Mouse (Mus musculus) gonadal fat pad, adult 2 months (tissue): ENCODE measurements at regions not wholly inside any gene's neighbourhood (a gene's known extent, or its start where the extent isn't known, plus 50 kb on each side); places are given as distances from the start of the nearest gene placed in this dataset.

Experiments used
- DNase-seq: peaks from one replicate; pipeline ENCODE4 v3.0.0-alpha.2; 2012; ENCODE audit warnings: low read depth

DNA sequence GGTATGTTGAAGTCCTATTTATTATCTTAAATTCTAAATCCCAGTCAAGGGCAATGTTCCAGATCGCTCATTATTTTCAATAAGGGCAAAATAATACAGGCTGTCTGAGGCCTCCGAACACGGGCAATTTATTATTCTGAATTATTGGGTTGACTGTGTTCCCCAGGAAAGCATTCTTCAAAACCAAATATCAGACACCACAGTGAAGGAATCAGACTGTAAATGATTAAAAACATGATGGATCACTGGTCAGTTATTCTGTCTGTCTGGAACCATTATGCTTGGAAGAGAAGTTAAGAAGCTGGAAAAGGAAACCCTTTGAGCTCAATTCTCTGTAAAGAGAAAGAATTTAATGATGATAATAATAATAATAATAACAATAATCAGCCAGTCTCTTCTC is 417.4 kb upstream of the Dcn start:
- DNase-seq = no peak

DNA sequence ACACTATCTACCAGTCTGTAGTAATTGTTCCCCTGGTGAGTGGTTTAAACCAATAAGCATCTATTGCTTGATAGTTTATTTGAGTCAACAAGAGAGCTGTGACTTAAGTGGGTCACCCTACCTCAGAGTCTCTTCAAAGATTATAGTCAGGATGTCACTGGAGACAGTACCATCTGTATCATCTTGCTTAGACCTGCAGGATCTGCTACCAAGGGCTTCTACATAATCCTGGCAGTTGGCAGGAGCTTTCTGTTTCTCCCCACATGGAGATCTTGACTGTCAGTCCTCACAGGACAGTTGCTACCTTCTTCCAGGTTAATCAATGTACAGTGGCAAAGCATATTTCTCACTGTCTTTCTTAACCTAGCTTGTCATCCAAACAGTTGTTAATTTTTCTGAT is 414.9 kb upstream of the Dcn start:
- no peak for DNase-seq

DNA sequence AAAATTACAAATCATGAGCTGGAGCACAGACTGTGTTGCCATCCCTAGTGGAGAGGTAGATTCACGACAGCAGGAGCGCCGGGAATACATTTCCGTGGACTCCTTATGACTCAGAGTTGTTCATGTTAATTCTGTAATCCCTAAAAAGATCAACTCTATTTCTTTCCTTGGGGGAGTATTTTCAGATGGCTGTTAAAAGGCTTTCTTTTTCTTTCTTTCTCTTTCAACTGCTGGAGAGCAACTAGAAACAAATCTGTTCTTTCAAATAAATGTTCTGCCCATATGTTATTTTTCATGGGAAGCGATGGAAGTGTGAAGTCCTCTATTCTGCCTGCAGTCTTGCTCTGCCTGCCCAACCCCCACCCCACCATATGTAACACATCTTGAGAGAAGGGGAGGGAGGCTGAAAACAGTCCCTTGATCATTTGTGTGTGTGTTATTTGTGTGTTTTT is 401.4 kb upstream of the Dcn start:
- no peak for DNase-seq

DNA sequence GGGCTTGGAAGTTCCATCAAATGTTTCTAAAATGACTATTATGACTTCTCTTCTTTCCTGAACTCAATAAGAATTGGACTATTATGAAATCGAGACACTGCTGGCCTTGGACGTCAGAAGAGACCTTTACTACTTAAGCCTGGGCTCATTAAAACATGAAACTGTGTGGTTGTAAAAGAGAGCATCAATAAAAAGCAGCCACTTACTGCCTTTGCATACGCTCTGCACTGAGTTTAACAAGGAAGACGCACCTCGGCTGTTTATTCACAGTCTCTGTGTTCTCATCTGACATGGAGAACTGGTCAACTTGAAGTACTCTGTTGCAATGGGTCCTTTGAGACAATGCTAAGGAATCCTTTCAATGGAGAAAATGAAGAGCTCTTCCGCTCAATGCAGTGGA is 399.8 kb upstream of the Dcn start:
- DNase-seq = no peak

DNA sequence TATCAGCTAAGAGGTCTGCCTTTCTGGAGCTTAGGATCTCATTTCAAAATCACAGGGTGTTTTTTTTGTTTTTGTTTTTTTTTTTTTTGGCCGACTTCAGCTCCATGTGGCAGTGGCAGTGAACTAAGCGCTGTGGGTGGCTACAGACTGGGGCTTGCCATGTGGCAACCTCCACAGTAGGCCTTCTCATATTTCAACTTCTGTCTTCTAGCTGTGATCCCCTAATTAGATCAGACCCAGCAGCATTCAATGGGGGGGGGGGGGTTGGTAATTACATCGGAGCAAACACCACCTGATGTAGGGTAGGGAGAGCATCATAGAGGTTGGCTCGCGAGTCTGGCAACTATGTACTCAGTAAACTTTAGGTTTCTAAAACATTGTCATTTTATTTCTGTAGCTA is 392.1 kb upstream of the Dcn start:
- no peak for DNase-seq

DNA sequence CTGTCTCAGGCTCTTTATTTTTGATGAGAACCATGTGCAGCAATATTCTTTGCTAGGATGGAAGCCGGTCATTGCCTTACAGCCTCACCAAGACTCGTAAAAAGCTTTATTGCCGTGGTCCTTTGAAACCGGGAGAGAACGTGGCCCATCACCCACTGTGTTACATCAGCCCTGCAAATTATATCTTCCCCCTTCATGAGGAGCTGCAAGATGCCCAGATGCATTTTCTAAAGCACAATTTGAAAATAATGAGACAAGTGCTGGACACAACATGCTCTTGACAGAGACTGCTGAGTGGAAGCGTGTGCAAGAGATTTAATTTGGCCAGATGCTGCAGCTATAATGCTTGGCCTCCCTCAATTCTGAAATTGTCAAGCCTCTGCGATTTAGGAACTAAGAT is 389.2 kb upstream of the Dcn start:
- no peak for DNase-seq

DNA sequence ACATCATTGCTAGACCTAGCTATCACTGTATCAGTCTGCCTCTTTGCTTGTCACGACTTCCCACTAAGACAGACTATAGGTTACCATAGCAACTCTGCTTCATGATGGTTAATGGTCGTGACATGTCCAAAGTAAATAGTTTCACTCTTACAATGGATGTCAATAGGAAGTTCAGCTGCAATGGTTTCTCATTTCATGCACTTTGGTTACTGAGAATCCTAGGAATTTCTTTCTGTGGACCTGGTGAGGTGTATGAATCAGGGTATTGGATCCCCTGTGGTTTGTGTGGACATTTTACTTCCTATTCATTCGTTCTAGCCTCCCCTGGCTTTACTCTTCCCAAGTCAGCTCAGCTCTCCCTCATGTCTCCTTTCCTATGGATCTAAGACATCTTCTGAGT is 385.5 kb upstream of the Dcn start:
- no peak for DNase-seq

DNA sequence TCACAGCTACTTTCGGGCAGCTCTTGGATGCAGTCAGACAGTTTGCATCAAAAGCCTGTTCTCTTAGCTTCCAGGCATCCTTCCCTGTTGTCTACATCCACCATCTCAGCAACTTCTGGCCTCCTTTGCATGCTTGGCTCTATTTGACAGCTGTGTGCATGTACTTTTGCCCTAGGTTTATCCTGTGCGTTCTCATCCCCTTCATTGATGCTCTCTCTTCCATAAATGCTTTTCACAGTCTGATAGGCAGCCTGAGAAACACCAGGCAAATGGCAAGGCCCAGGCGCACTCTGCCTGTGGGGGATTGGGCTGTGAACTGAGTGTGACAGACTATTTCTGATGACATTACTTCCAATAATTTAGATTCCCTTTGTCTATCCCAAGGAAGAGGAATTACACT is 364.9 kb upstream of the Dcn start:
- DNase-seq = no peak

DNA sequence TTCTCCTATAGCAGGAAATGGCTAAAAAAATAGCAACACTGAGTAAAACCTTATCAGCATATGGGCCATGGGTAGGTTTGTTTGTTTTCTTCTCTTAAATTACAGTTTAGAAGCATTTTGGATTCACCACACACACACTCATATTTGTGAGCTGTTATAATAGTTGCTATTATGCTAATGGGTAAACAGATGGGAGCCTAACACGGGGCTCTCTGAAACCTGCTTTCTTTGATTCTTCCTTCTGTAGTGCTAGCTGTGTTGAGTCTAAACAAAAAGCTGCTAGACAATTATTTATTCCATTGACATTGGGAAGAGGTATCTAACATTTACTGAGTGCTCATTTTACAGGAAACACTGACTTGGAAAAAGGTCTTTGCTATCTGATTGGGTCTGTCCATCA is 356.7 kb upstream of the Dcn start:
- no peak for DNase-seq

DNA sequence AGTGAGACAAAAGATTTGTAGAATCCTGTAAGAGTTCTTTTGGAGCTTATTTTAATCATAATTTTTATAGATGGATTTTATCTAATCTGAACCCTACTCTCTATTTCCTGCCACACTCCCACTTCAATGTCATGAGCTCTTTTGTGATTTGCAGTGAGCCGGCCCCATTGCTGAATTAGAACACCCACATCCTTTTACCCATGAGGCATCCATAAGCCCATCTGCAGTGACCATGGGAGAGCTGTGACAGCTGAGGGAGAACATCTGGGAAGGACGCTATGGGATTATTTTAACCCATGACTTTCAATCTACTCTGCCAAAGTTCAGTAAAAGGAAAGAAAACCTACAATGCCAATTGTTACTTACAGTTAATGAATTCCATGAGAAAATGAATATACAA is 337.8 kb upstream of the Dcn start:
- no peak for DNase-seq

DNA sequence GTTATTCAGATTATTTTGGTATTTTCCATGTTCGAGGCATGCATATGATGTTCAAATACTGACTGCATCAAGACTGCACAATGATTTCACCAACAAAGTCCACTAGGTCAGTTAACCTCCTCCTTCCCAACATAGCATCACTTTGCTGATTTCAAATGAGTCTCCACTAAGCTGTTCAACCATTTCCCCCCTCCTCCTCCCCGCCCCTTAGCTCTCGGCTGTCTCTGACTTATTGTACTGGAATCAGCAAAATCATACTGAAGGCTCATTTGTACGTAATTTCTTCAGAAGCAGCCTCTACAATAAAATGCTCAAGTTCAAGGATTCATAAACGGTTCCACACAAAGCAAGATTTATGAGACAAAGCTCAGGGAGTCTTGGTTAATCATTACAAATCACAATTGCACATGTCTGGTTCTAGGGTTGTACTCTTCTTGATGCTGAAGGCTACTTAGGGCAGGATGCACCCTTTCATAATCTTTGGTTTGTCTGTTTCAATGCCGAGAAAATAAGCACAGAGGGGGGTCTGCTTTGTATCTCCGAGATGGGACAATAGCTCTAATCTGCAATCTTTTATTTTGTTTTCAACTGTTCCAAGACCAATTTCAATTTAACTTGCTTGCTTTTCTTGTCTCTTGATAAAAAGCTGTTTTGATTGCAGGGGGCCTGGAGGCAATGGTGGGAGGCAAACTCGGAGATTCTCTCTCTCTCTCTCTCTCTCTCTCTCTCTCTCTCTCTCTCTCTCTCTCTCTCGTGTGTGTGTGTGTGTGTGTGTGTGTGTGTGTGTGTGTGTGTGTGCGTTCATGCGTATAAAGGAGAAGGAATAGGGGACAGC is 320.6 kb upstream of the Dcn start:
- DNase-seq = no peak

DNA sequence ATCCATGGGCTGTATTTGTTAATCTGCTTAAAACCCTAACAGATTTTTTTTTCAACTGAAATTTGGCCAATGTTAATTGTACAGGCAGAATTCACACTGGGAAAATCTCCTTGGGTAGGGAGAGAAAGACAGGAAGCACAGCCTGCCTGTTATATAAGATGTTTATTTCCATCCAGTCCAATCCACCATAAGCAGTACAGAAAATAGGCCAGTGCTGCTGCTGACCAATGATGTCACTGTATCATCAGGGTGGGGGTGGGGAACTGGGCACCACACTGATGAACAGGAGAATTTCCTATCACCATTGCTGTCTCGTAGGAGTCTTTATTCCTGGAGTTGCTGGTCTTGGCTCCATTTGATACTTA is 320.0 kb upstream of the Dcn start:
- DNase-seq = no peak

DNA sequence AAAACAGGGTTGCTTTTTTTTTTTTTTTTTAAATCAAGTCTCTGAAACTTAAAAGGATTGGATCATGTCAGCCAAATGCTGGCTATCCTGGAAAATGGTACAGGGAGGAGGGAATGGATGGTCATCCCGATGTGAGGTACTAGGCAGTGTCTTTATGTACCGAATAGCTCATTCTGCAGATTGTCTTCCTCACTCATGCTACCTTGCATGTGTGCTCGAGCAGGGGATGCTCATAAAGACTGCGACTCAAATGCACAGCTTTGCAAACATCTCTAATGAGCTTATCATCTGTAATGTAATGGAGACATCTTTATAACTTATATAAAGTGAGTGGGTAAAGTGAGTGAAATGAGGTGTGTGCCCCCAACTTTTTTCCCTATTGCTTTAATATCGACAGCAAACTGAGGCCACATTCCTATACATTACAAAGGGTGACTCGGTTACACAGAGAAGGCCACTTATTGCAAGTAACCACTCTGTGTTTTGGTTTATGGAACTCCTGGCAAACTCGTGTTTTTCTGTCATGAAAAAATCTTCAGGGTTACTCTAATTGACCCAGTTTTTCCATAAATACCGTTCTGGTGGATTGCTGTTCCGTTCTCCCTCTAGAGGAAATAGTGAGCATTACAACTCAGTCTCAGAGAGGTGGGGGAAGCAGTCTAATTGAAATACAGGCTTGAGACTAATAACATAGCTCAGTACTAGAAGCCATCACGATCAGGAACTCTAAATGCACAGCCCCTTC is 319.4 kb upstream of the Dcn start:
- peak; percentile 1 for DNase-seq

DNA sequence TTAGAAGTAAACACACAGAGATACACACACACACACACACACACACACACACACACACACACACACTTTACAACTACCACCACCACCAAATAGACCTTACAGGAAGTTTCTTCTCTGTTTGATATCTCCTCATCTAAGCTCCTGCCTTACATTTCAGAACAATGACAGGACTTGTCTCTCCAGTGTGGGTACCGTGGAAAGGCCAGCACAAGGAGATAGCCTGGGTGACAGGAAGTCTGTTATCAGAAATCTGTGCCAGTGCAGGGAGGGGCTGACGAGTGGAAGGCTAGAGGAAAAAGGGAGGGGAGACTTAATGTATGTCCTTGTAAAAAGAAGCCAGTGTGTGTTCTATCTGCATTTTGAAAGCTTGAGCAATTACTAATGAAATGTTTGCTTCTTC is 318.5 kb upstream of the Dcn start:
- DNase-seq = no peak

DNA sequence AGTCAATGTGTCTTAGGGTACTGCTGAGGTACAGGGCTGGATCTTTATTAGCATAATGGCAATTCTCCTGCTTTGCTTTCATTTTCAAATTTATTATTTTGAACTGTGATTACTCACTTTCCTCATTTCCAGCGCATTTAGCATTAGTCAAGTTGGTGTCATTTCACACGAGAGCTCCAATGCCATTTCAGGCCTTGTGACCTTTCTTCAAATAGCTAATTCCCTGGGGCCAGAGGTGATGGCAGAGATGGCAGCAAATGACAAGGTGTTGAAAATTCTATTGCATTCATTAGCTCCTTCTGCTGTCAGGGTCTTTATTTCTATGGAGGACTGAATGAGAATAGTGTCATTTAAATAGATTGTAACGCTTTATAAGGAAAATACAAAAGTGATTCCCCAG is 300.9 kb upstream of the Dcn start:
- no peak for DNase-seq

DNA sequence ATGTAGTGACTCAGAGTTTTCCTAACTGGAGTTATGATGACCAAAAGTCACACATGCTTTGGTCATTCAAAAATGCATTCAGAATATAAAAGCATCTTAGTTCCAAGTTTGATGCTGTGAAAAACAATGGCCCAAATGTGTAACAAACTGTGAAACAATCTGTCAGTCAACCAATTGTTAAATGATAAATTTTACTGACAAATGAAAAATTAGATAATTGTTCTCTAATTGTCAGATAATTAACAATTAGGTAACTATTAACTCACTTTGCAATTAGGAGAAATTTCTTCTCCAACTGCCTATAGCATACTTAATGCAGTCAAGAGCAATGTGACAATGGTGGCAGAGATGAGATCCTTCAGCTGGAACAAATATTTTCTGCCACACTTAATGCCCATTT is 289.7 kb upstream of the Dcn start:
- no peak for DNase-seq

DNA sequence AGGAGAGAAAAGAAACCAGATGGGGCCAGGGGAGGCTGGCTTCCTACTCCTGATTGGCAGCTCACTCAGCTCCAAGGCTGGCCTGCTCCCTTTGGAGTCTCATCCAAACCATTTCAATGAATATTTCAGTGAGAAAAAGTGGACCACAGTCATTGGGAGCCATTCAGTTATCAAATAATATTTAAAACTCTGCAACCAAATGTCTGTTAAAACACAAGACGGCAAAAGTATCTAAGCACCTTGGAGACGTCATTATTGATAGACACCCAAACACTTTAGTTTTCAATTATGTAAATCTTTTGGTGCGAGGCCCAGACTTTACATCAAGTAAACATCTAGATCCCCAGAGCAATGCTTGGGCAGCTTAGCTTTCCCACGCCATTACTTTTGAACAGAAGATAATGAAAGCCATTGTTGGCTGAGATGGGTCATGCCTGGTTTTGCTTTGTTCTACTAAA is 268.1 kb upstream of the Dcn start:
- no peak for DNase-seq

DNA sequence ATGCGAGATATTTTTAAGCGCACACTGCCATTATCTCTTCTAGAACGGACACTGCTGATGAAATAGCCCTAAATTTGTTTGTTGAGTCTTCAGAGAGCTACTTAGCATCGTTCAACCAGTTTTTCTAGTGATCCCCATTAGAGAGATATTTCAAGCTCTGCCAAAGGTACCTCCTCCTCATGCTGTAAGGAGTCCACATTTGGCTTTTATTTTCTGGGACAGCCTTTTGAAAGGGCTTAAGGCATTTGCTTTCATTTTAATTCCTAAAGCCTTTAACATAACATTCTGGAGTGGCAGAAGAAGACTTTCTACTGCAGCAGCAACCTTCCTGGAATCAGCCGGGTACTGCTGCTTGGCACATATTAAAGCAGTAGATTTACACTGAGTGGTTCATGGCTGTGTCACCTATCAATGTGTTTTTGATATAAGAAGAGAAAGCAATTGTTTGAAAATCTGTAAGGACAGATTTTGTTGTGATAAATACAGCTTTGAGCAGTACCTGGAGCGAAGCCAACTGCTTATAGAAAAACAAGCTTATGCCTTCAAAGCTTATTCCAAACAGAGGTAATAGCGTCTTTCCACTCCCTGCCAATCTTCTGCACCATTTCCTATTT is 267.5 kb upstream of the Dcn start:
- peak; percentile 89 for DNase-seq

DNA sequence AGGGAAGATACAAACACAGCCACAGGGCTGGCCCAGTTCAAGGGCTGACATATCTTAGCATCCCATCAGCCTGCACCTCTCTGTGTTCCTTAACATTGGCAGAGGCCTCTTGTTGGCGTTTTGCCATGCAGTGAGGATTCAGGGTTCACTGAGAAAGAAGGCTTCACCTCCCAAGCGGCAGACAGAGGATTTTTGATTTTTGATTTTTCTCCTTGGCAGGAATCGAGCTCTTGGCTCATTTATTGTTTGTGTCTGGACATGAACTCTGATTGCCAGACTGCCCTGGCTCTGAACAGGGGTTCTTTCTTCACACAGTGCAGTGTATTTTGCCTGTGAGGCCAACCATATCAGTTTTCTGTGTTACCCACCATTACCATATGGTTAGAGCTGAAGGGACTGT is 259.9 kb upstream of the Dcn start:
- no peak for DNase-seq

DNA sequence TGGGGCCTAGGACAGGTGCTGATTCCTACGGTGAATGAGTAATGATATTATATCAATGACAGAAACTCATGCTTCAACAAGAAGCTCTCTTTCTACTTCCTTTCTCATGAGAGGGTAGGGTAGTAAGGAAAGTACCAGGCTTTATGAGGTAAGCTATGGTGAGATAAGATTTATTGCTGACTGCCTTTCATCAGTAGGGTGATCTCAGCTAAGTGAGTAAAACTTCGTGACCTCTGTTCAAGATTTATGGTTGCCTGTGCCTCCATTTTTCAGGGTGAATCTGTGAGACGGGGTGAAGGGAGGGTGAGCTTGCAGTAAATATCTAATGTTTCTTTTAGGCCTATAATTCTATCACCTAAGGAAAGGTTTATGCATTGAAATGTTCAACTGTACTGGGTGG is 259.0 kb upstream of the Dcn start:
- no peak for DNase-seq

DNA sequence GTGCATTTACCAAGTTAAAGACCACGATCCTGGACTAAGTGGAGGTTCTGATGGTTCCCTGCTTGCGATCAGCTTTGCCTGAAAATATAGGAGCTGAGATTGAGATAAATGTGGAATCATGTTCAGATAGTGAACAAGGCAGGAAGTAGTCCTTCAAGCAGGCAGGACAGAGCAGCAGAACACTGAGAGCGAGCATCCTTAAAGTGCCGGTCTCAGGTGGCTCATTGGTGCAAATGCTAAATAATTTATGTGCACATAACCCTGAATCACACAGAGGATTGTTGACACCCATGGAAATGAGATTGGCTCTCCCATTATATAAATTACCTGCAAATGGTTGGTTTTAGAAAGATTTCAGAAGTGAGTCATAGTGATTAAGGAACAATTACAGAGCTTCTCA is 243.8 kb upstream of the Dcn start:
- no peak for DNase-seq

DNA sequence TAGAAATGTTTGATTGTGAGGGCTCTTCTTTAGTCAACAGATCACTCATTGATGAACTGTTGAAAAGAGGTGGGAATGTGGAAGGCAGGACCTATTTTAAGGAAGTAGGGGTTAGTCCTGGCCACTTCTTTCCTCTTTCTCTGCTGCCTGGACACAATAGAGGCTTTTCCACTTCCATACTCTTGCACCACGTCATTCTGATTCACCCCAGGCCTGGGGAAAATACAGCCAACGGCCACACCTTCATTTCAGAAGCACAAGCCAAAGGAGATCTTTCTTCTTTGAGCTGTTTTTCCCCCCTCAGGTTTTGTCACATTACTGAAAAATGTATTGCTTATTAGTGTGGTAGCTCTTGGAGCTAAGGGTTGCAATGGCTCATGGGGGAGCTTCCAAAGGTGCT is 237.9 kb upstream of the Dcn start:
- no peak for DNase-seq

DNA sequence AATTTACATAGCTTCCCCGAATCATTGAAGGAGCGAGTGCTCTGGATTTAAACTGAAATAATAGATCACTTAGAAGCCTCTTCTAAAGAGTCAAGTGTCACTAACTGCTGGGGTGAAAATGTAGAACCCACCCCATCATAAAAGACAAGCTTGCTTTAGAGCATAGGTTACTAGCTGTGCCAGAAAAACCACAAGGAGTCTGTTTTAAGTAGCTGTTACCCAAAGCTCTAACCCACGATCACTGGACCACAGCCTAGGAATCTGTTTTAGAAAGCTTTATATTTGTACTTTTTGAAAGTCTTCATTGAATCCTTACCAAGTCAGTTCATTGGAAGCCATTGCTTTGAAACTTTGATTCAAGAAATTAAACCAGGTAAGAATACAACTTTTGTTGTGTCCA is 233.7 kb upstream of the Dcn start:
- DNase-seq = no peak
